Mouse (Mus musculus) midbrain, embryonic 11.5 days (tissue): ENCODE measurements at regions not wholly inside any gene's neighbourhood (a gene's known extent, or its start where the extent isn't known, plus 50 kb on each side); places are given as distances from the start of the nearest gene placed in this dataset.

Experiments
- ATAC-seq: fragments of 200-750 bp; cut with Nextera tagmentation; 2 replicates; pipeline ENCODE4 v1.8.0; 2017; ENCODE audit warnings: moderate TSS enrichment, moderate library complexity; ENCODE audit not compliant: low FRiP score
- DNase-seq: peaks from one replicate; pipeline ENCODE4 v3.0.0; 2015; ENCODE audit warnings: low spot score; ENCODE audit errors: missing footprints
- H3K27ac ChIP-seq: fragments of 300-500 bp; sonication (generic); 2 replicates; pipeline ENCODE4 v1.5.1; 2014; ENCODE audit warnings: low read depth, low read length
- H3K27me3 ChIP-seq: fragments of 300-500 bp; sonication (generic); 2 replicates; pipeline ENCODE4 v1.6.1; 2014; ENCODE audit warnings: mild to moderate bottlenecking, low read length, moderate library complexity, mixed read lengths; ENCODE audit not compliant: control insufficient read depth, insufficient read depth
- H3K36me3 ChIP-seq: fragments of 300-500 bp; sonication (generic); 2 replicates; pipeline ENCODE4 v1.6.1; 2014; ENCODE audit warnings: mild to moderate bottlenecking, low read length, moderate library complexity, mixed read lengths; ENCODE audit not compliant: control insufficient read depth, insufficient read depth
- H3K4me1 ChIP-seq: fragments of 300-500 bp; sonication (generic); 2 replicates; pipeline ENCODE4 v1.6.1; 2014; ENCODE audit warnings: low read length; ENCODE audit not compliant: control insufficient read depth, insufficient read depth
- H3K4me2 ChIP-seq: fragments of 300-500 bp; sonication (generic); 2 replicates; pipeline ENCODE4 v1.6.1; 2014; ENCODE audit warnings: mild to moderate bottlenecking, moderate library complexity
- H3K4me3 ChIP-seq: fragments of 300-500 bp; sonication (generic); 2 replicates; pipeline ENCODE4 v1.5.1; 2014; ENCODE audit warnings: low read depth, low read length
- H3K9ac ChIP-seq: fragments of 300-500 bp; sonication (generic); 2 replicates; pipeline ENCODE4 v1.6.1; 2014; ENCODE audit warnings: low read length
- H3K9me3 ChIP-seq: fragments of 300-500 bp; sonication (generic); 2 replicates; pipeline ENCODE4 v1.6.1; 2016; ENCODE audit warnings: low read length; ENCODE audit not compliant: control insufficient read depth
- WGBS: fragments of 180-500 bp; shearing (Covaris S2); extraction: QIAGEN DNeasy Blood & Tissue Kit; methylation state at CpG from one replicate; pipeline ENCODE4 v1.1.7; 2014; 5-methylcytosine and 5-hydroxymethylcytosine counted together

DNA sequence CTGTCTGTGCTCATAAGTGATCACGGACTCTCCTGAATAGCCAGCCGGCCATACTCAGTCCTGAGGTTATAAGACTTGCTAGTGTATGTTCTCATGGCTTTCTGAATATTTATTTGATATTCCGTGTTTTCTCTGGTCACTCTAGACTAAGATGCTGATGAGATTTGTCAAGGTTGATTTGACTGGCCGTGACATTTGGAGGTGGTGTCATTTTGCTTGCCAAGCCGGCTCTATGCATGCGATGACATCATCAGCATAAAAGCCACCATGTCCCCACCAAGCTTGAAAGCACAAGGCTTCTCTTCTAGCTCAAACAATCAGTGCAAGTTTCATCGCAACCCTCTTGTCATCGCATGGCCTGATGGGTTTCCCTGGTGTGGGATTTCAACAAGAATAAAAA is 235.3 kb upstream of the Tgfbr2 start:
- no peak overlapping the region for H3K4me3 ChIP-seq
- DNase-seq (no peak), ATAC-seq (no peak)
- no peaks in the 10 kb centered on the region for H3K9me3 ChIP-seq
- no peak overlapping the region for H3K9ac ChIP-seq
- no peaks in the 10 kb centered on the region for H3K4me1 ChIP-seq
- WGBS: 91% methylated on average over 8 of the region's 8 CpGs
- no peaks in the 10 kb centered on the region for H3K27me3 ChIP-seq
- no peak overlapping the region for H3K4me2 ChIP-seq
- H3K27ac ChIP-seq: no peak overlapping the region
- H3K36me3 ChIP-seq: no peaks in the 10 kb centered on the region

DNA sequence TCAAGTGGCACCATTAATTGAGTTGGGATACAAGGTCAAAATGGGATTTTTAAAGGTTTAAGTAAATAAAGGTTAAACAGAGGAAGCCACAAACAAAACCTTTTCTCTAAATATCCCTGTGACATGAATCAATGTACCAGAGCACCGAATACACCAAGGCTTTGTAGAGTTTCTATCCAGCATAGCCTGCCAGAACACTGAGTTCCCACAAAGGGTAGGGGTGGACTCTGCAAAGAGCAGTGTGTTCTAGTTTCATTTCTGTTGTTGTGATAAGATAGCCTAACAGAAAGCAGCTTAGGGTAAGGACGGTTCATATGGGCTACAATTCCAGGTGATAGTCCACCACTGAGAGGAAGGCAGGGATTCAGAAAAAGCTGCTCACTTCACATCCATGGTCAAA is 233.0 kb upstream of the Tgfbr2 start:
- ATAC-seq (no peak), DNase-seq (no peak)
- WGBS: 87% methylated on average over 2 of the region's 2 CpGs
- Histone ChIP-seq H3K9ac (no peak overlapping the region), H3K4me1 (no peaks in the 10 kb centered on the region), H3K4me3 (no peak overlapping the region), H3K27ac (no peak overlapping the region), H3K36me3 (no peaks in the 10 kb centered on the region), H3K9me3 (no peaks in the 10 kb centered on the region), H3K27me3 (no peaks in the 10 kb centered on the region), H3K4me2 (no peak overlapping the region)

DNA sequence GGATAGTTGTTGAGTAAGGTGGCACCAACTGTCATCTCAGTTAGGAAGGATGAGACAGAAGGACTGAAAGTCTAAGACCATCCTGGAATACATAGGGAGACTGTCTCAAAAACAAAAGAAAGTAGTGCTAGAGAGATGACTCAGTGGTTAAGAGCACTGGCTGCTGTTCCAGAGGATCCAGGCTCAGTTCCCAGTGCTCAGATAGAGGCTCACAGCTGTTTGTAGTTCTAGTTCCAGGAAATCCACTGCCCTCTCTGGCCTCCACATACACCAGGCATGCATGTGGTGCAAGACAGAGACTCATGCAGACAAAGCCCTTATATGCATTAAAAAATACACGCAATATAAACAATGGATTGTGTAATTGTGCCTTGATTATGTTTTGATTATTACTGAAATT is 229.9 kb upstream of the Tgfbr2 start:
- Histone ChIP-seq H3K9ac (no peak overlapping the region), H3K4me1 (no peaks in the 10 kb centered on the region), H3K36me3 (no peaks in the 10 kb centered on the region), H3K4me2 (no peak overlapping the region), H3K27ac (no peak overlapping the region), H3K4me3 (no peak overlapping the region), H3K27me3 (no peaks in the 10 kb centered on the region), H3K9me3 (no peaks in the 10 kb centered on the region)
- ATAC-seq (no peak), DNase-seq (no peak)
- 80% methylated on average over 1 of the region's 1 CpGs for WGBS

DNA sequence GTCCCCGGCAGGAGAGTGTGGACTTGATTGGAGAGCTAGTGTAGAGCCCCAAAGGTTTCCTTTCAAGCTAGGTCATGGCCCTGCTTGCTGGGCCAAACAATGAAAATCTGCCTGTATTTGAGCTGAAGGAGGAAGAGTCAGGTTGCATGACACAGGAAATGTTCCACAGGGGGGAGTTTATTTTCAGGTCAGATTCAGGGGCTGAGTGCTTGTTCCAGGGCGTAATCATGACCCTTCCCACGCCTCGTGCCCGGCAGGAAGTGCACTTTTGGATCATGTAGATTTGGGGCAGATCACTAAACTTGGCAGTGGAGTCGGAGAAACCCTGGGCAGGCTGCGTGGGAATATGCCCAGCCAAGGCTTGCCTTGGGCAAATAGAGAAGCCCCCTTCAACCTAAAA is 226.7 kb upstream of the Tgfbr2 start:
- Histone ChIP-seq H3K36me3 (no peaks in the 10 kb centered on the region), H3K9ac (no peak overlapping the region), H3K4me1 (no peaks in the 10 kb centered on the region), H3K4me3 (no peak overlapping the region), H3K27me3 (no peaks in the 10 kb centered on the region), H3K9me3 (no peaks in the 10 kb centered on the region), H3K27ac (no peak overlapping the region), H3K4me2 (no peak overlapping the region)
- ATAC-seq (no peak), DNase-seq (no peak)
- 75% methylated on average over 7 of the region's 7 CpGs for WGBS

DNA sequence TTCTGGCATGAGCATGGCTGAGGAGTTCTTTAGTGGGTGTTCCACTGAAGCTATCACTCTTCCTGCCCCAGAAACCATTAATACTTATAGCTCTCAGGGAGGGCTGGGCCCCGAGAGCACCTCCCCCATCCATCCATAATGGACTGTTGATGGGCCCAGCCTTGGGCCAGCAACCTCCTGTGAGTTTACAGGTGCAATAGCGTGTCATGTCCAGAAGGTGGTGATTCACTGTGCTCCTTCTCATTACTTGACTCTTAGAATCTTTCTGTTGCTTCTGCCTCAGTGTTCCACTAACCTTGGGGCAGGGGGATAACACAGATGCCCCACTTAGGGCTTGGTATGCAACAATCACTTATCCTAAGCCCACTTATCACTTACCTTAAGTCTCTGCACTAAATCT is 225.1 kb upstream of the Tgfbr2 start:
- no peak for DNase-seq
- H3K4me3 ChIP-seq: no peak overlapping the region
- WGBS: 55% methylated on average over 2 of the region's 2 CpGs
- H3K9ac ChIP-seq: no peak overlapping the region
- no peaks in the 10 kb centered on the region for H3K36me3 ChIP-seq
- ATAC-seq: no peak
- no peak overlapping the region for H3K27ac ChIP-seq
- H3K4me1 ChIP-seq: no peaks in the 10 kb centered on the region
- H3K9me3 ChIP-seq: no peaks in the 10 kb centered on the region
- H3K27me3 ChIP-seq: no peaks in the 10 kb centered on the region
- no peak overlapping the region for H3K4me2 ChIP-seq

DNA sequence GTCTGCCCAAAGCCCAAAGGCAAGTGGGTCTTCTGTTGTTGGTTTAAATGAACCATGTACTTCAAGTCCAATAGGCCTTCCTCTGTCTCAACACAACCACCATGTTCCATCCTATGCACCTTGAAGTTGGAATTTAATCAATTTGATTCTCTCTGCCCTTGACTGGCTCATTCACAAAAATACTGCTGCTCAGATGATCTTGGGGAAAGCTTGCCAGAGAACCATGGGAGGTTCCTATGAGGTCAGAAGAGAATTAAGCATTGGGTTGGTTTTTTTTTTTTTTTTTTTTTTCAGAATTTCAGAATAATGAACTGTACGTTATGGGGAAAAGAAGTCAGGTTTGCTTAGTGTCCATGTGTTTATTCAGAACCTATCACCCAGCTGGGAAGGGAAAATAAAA is 224.1 kb upstream of the Tgfbr2 start:
- 88% methylated on average over 1 of the region's 1 CpGs for WGBS
- H3K4me3 ChIP-seq: no peak overlapping the region

DNA sequence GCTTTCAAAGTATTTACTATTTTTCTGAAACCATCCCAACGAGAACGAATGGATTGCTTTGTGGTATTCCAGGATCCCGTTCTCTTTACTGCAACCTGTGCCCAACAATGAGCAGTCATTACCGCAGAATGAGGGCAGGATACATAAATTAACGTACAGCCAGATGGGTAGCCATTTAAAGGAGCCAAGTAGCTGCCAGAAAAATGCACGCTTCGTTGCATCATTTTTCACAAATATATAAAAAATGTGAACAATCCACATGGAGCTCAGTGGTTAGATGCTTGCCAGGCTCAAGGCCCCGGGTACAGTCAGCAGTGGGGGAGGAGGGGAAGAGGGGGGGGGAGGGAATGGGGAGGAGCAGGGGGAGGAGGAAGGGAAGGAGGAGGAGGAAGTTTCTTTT is 217.1 kb upstream of the Tgfbr2 start:
- 87% methylated on average over 8 of the region's 8 CpGs for WGBS

More for the DNA sequence above, 224.1 kb upstream of the Tgfbr2 start:
- no peaks in the 10 kb centered on the region for H3K4me1 ChIP-seq
- H3K27ac ChIP-seq: no peak overlapping the region
- H3K36me3 ChIP-seq: no peaks in the 10 kb centered on the region
- no peaks in the 10 kb centered on the region for H3K27me3 ChIP-seq
- H3K9me3 ChIP-seq: no peaks in the 10 kb centered on the region
- no peak overlapping the region for H3K9ac ChIP-seq
- ATAC-seq (no peak), DNase-seq (no peak)
- H3K4me2 ChIP-seq: no peak overlapping the region

DNA sequence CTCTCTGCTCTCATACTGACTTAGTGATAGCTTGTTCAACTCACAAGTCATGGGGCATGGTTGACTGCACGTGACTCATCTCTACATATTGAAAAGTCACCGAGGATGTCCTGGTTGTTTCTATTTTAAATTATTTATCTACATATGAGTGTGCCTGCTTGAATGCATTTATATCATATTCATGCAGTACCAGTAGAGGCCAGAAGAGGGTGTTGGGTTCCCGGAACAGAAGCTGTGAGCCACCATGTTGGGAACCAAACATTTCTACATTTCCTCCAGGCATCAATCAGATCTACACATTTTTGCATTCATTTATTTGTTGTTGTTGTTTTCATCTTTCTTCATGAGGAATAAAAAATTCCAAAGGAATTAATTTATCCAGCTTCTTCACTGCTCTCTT is 214.6 kb upstream of the Tgfbr2 start:
- 80% methylated on average over 3 of the region's 3 CpGs for WGBS
- ATAC-seq (no peak), DNase-seq (peak; percentile 76)
- H3K4me3 ChIP-seq: no peak overlapping the region
- H3K4me1 ChIP-seq: no peaks in the 10 kb centered on the region
- H3K9me3 ChIP-seq: no peaks in the 10 kb centered on the region
- no peaks in the 10 kb centered on the region for H3K36me3 ChIP-seq
- no peak overlapping the region for H3K4me2 ChIP-seq
- H3K9ac ChIP-seq: no peak overlapping the region
- H3K27me3 ChIP-seq: no peaks in the 10 kb centered on the region
- no peak overlapping the region for H3K27ac ChIP-seq

More for the DNA sequence above, 217.1 kb upstream of the Tgfbr2 start:
- Histone ChIP-seq H3K36me3 (no peaks in the 10 kb centered on the region), H3K27me3 (no peaks in the 10 kb centered on the region), H3K27ac (no peak overlapping the region), H3K9ac (no peak overlapping the region), H3K4me1 (no peaks in the 10 kb centered on the region), H3K4me2 (no peak overlapping the region), H3K9me3 (no peaks in the 10 kb centered on the region), H3K4me3 (no peak overlapping the region)
- no peak for DNase-seq
- no peak for ATAC-seq

DNA sequence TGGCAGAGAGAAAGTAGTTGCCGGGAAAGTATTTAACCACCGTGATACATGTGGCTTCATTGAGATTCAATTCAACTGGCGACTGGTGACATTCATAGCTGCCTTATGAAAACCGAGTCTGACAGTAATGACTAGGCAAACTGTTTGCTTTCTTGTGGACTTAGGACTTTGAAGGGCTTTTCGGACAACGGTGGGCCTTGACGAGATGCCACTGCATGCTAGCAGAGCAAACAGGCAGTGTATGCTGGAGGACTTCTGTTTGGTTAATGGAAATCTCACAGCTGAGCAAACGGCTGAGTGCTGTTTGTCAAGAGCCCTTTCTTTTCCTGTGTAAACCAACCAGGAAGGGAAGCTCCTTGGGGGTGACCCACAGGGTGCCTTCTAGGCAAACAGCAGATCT is 213.7 kb upstream of the Tgfbr2 start:
- Histone ChIP-seq H3K27ac (no peak overlapping the region), H3K4me3 (no peak overlapping the region), H3K4me2 (no peak overlapping the region), H3K36me3 (no peaks in the 10 kb centered on the region), H3K4me1 (no peaks in the 10 kb centered on the region), H3K9me3 (no peaks in the 10 kb centered on the region), H3K27me3 (no peaks in the 10 kb centered on the region), H3K9ac (no peak overlapping the region)
- 59% methylated on average over 8 of the region's 8 CpGs for WGBS
- DNase-seq (peak; percentile 84), ATAC-seq (peak; percentile 85)

DNA sequence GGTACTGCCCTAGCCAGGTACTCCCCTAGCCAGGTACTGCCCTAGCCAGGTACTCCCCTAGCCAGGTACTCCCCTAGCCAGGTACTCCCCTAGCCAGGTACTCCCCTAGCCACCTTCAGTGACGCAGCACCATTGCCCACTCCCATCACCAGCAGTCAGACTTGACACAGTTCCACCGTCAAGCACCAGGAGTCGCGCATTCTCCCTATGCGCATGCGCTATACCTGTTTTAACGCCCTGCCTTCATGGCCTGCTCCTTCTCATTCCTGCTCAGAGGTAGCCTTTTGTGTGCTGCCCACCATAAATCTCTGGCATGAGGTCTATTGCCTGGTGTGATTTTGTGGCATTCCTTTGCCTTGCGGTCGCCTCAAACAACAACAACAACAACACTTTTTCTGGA is 212.9 kb upstream of the Tgfbr2 start:
- ATAC-seq: no peak
- Histone ChIP-seq H3K4me3 (no peak overlapping the region), H3K9me3 (no peaks in the 10 kb centered on the region), H3K9ac (no peak overlapping the region), H3K36me3 (no peaks in the 10 kb centered on the region), H3K4me1 (no peaks in the 10 kb centered on the region), H3K27me3 (no peaks in the 10 kb centered on the region), H3K4me2 (no peak overlapping the region), H3K27ac (no peak overlapping the region)
- peak; percentile 72 for DNase-seq
- WGBS: 95% methylated on average over 9 of the region's 9 CpGs
